Mouse (Mus musculus) limb, embryonic 10.5 days (tissue): ENCODE results near the gene Slc37a3. TPM values are rescaled to one million over a fixed set of nuclear protein-coding genes. Genes with fewer than 3 reads are reported as not detected.

Experiments used
- DNase-seq: peaks from one replicate; pipeline ENCODE4 v3.0.0-alpha.2; 2017; ENCODE audit warnings: low spot score
- H3K27ac ChIP-seq: fragments of 300-500 bp; sonication (generic); 2 replicates; pipeline ENCODE4 v1.5.1; 2016; ENCODE audit warnings: mild to moderate bottlenecking
- H3K27me3 ChIP-seq: fragments of 300-500 bp; sonication (generic); 2 replicates; pipeline ENCODE4 v1.6.1; 2016; ENCODE audit warnings: low read depth, mild to moderate bottlenecking; ENCODE audit not compliant: poor library complexity, severe bottlenecking
- H3K36me3 ChIP-seq: fragments of 300-500 bp; sonication (generic); 2 replicates; pipeline ENCODE4 v1.6.1; 2016; ENCODE audit warnings: mild to moderate bottlenecking, moderate library complexity
- H3K4me1 ChIP-seq: fragments of 300-500 bp; sonication (generic); 2 replicates; pipeline ENCODE4 v1.6.1; 2016
- H3K4me3 ChIP-seq: fragments of 300-500 bp; sonication (generic); 2 replicates; pipeline ENCODE4 v1.5.1; 2016; ENCODE audit warnings: mild to moderate bottlenecking, moderate library complexity
- H3K9me3 ChIP-seq: fragments of 300-500 bp; sonication (generic); replicated peaks from 2 replicates; pipeline ENCODE4 v1.6.1; 2016; ENCODE audit warnings: mild to moderate bottlenecking
- WGBS: fragments of 180-500 bp; shearing (Covaris S2); methylation state at CpG from one replicate; pipeline ENCODE4 v1.1.7; 2016; 5-methylcytosine and 5-hydroxymethylcytosine counted together
- polyA plus RNA-seq: library from polyadenylated mRNA; unstranded; fragments of >200 nt; fragmentation: Nextera tagmentation; extraction: Ambion mirVana; gene quantifications from 2 replicates; pipeline ENCODE4 v1.2.1, GENCODE M21; 2016

Slc37a3 gene
- polyA plus RNA-seq, 1 experiment from 2014 or later: 48.9 TPM

DNA sequence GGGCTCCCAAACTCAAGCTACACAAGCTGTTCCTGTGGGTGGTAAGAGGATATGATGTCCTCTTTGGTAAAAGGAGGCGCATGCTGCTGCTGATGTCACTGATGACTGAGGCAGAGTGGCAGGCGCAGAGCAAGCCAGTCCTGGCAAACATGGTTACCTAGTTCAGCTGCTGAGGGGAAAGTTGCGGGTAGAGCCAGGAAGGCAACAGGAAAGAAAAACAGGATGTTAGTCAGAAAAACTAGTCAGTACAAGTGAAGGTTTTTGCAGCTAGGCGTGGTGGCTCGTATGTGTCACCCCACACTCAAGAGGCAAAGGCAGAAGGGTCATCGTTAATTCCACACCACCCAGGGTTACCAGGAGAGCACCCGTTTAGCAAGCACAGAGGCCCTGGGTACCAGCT is 43.3 kb downstream of the Slc37a3 start:
- Histone ChIP-seq H3K27ac (no peak overlapping the region), H3K4me1 (no peaks in the 10 kb centered on the region), H3K4me3 (no peak overlapping the region), H3K9me3 (no peaks in the 10 kb centered on the region), H3K36me3 (peaks cover 61% of the 10 kb centered on the region), H3K27me3 (no peaks in the 10 kb centered on the region)
- WGBS: 92% methylated on average over 7 of the region's 7 CpGs
- no peak for DNase-seq

DNA sequence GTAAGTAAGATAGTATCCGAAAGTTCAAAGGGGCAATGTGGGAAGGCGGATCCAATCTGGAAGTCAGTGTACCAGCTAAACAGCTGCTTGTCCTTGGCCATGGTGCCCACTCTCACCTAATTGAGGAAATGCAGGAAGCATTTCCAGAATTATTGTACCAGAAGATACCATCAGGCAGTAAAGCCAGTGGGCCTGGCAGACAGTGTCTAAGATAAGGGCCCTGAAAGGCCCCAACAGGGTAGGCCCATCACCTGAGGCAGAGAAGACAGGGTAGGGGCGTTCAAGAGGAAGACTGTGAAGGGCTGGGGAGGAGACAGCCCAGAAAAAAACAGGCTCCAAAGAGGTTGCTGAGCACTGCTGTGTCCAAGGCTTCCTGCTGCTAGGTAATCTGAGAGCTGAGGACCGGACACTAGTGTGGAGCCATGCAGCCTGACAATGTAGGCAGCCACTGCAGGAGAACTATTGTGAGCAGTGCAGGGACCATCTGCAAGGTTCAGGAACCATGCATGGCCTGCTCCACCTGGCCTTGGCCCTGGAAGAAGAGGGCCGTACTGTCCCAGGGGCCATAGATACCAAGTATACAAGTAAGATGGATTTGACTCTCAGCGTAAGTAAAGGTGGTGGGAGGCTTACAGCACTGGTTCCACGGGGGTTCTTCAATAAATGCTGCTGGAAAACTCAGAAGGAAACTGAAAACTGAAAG is 45.3 kb downstream of the Slc37a3 start:
- no peaks in the 10 kb centered on the region for H3K9me3 ChIP-seq
- H3K4me1 ChIP-seq: no peaks in the 10 kb centered on the region
- H3K27ac ChIP-seq: no peak overlapping the region
- WGBS: 88% methylated on average over 7 of the region's 7 CpGs
- no peak overlapping the region for H3K4me3 ChIP-seq
- no peak for DNase-seq
- peaks cover 46% of the 10 kb centered on the region for H3K36me3 ChIP-seq
- no peaks in the 10 kb centered on the region for H3K27me3 ChIP-seq

DNA sequence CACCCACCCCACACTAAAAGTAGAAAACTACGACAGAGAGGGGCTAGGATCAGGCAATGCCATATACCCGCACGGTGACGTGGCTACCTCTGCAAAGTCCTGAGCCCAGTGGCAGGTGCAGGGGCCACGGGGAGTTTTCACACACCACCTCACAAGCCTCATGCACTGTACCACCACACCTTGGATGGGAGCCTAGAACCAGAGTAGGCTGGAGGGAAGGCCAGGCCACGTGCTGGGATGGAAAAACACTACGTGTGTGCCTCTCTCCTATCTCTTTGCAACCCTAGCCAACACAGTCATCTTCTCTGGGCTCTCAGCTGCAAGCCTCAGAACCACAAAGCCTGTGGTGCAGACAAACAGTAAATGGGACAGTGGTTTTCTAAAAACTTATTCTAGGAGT is 46.5 kb downstream of the Slc37a3 start:
- WGBS: 95% methylated on average over 7 of the region's 7 CpGs
- H3K4me3 ChIP-seq: no peak overlapping the region
- DNase-seq: no peak
- no peaks in the 10 kb centered on the region for H3K4me1 ChIP-seq
- H3K36me3 ChIP-seq: peaks cover 40% of the 10 kb centered on the region
- H3K27ac ChIP-seq: no peak overlapping the region
- H3K9me3 ChIP-seq: no peaks in the 10 kb centered on the region
- no peaks in the 10 kb centered on the region for H3K27me3 ChIP-seq

DNA sequence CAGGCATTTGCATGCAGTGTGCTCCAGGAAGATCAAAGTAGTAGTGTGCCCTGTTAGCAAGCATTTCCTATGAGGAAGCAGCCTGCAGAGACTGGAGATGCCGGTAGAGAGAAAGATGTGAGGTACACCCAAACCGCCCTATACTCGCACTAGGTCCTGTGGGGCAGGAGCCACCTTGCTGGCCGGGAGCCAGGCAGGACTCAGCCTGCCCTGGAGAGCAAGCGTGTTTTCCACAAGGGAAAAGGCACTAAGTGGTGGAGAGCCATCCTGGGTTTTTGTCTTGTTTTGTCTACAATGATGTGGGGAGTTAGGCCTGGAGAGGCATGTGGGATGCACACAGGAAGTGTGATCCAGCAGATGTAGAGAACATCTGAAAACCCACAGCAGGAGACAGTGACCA is 57.2 kb downstream of the Slc37a3 start:
- H3K4me3 ChIP-seq: no peak overlapping the region
- DNase-seq: no peak
- no peak overlapping the region for H3K27ac ChIP-seq
- H3K27me3 ChIP-seq: no peaks in the 10 kb centered on the region
- peaks cover 6% of the 10 kb centered on the region for H3K36me3 ChIP-seq
- 91% methylated on average over 5 of the region's 5 CpGs for WGBS
- no peaks in the 10 kb centered on the region for H3K9me3 ChIP-seq
- no peaks in the 10 kb centered on the region for H3K4me1 ChIP-seq

DNA sequence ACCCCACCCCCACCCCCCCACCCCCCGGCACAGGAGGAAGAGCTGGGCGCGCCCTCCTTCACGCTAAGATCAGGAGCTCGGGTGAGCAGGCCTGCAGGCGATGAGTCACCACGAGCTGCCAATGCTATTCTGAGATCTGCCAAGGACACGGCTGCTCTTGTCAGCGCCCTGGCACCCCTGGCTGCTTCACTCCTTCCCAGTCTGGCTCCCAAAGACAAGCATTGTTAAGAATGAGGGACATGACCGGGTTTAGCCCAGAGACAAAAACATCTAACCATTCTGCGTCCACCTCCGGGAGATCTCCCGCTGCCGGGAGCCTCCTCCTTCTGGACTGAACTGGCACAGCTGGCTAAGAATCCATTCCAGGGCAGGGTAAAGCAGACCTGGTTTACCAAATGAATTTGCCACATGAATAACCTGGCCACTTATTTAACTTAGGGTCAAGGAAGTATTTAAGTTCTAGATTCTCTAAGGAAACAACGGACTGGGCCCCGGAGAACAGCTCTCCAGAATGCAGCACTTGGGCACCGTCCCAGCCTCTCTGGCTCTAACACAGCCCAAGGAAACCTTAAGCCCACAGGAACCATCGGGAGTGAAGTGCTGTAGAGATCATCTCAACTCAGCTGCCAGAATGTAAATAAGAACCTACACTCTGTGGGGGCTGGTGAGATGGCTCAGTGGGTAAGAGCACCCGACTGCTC is 58.3 kb downstream of the Slc37a3 start:
- no peaks in the 10 kb centered on the region for H3K9me3 ChIP-seq
- DNase-seq: no peak
- WGBS: 81% methylated on average over 18 of the region's 19 CpGs
- H3K4me1 ChIP-seq: no peaks in the 10 kb centered on the region
- no peak overlapping the region; the same call in 1 of the 2 replicates for H3K27ac ChIP-seq
- 0 out of 2 replicates have a peak, but pooled peaks cover 2% of the 10 kb centered on the region for H3K36me3 ChIP-seq
- H3K27me3 ChIP-seq: no peaks in the 10 kb centered on the region
- no peak overlapping the region for H3K4me3 ChIP-seq

DNA sequence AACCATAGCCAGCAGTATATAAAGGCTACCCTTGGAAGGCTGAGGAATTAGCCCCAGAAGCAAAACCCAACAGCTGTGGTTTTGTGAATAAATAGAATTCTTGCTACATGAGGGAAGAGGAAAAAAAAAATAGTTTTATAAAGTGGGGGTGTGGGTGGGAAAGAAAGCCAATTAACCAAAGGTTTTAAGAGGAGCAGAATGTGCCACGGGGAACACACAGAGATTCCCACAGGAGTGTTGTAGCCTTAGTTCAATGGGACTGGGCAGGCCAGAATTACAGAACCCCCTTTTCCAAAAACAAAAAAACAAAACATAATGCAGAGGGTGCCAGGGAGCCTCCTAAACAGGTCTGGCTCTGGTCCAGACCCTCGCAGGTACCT is 58.9 kb downstream of the Slc37a3 start:
- H3K27ac ChIP-seq: no peak overlapping the region
- H3K9me3 ChIP-seq: no peaks in the 10 kb centered on the region
- no peak overlapping the region for H3K4me3 ChIP-seq
- DNase-seq: no peak
- no peaks in the 10 kb centered on the region for H3K27me3 ChIP-seq
- 91% methylated on average over 2 of the region's 2 CpGs for WGBS
- H3K36me3 ChIP-seq: 0 out of 2 replicates have a peak, but pooled peaks cover 2% of the 10 kb centered on the region
- no peaks in the 10 kb centered on the region for H3K4me1 ChIP-seq

DNA sequence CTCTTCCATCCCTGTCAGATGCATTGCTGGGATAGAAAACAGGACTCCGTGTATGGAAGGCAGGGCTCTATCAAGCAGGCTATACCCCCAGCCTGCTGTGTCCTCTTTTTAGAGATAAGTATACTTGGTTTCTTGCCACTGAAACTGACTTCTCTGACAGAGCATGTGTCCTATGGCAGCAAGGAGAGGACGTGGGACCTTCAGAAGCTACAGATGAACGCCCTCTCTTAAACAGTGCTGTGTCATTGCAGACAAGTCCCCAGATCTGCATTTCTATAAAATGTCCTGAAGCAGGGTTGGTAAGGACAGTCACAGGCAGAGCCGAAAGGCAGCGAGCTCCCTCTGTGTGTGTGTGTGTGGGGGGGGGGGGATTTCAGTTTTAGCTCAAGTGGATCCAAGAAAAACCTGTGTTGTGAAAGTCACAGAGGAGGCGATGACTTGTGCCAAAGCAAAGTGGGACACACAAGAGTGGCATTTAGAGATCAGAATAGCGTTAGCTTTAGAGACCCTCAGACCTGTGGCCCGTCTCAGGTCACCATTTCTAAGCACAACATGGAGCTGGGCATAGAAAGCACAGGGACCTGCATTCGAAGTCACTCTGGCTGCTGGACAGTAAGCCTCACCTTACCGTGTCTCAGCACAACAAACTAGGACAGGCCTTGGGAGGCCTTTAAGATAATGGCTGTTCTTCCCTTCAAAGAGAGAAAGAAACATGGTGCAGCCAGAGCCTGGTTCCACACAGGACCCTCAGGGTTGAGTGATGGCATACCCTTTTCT is 59.4 kb downstream of the Slc37a3 start:
- H3K4me1 ChIP-seq: no peaks in the 10 kb centered on the region
- no peak overlapping the region for H3K27ac ChIP-seq
- no peaks in the 10 kb centered on the region for H3K9me3 ChIP-seq
- no peak overlapping the region for H3K4me3 ChIP-seq
- no peak for DNase-seq
- 91% methylated on average over 10 of the region's 10 CpGs for WGBS
- H3K27me3 ChIP-seq: no peaks in the 10 kb centered on the region
- H3K36me3 ChIP-seq: no peaks in the 10 kb centered on the region

DNA sequence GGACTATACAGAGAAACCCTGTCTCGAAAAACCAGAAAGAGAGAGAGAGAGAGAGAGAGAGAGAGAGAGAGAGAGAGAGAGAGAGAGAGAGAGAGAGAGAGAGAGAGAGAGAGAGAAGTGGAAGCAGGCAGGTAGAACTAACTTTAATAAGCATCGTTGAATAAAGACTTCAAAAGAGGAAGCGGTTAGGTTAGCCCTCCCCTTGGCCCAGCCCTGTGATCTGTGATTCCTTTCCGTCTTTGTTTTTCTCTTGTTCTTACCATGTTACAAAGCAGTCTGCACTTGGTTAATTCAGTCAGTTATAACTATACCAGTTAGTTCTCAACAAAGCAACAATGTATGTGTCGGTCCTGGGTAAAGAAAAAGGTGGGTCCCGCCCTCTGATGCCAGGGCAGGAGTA is 61.4 kb downstream of the Slc37a3 start:
- Histone ChIP-seq H3K27me3 (no peaks in the 10 kb centered on the region), H3K4me1 (no peaks in the 10 kb centered on the region), H3K4me3 (no peak overlapping the region), H3K27ac (no peak overlapping the region), H3K36me3 (no peaks in the 10 kb centered on the region), H3K9me3 (no peaks in the 10 kb centered on the region)
- DNase-seq: no peak
- 89% methylated on average over 6 of the region's 6 CpGs for WGBS

DNA sequence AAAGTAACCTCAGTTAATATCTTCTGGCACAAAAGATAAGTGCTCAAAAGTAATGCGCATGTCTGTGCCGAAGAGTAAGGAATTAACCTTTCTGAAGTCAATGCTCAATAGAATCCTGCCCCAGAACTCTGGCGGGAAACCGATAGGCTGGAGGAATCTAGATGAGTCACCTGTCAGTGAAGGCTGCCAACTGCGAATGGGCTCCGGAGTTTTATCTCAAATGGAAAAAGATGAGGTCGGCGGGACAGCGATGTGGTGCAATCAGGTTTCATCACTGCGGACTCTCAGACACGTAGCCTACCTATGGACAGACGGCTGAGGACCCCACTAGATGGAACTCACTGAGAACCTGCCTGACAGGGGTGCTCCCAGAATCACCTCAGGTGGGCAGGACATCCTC is 63.0 kb downstream of the Slc37a3 start:
- H3K27ac ChIP-seq: no peak overlapping the region
- DNase-seq: no peak
- H3K9me3 ChIP-seq: no peaks in the 10 kb centered on the region
- H3K27me3 ChIP-seq: no peaks in the 10 kb centered on the region
- 0 out of 2 replicates have a peak, but pooled peaks cover 5% of the 10 kb centered on the region for H3K4me1 ChIP-seq
- H3K4me3 ChIP-seq: no peak overlapping the region
- 93% methylated on average over 12 of the region's 12 CpGs for WGBS
- H3K36me3 ChIP-seq: no peaks in the 10 kb centered on the region

DNA sequence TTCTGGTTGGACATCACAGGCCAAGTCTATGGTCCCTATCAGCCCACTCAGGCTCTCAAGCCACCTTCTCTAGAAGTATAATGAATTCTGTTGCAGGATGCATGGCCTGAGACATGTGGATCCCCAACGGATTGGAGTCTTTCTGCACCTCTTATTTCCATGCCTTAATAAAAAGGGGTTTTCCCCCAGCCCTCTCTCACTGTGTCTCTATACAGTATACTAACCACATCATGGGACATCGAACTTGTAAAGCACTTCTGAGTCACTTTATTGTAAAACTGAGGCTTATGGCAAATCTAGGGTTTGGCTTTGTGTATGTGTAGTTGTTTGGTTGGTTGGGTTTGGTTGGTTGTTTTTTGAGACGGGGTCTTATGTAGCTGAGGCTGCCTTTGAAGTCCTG is 65.7 kb downstream of the Slc37a3 start:
- Histone ChIP-seq H3K36me3 (no peaks in the 10 kb centered on the region), H3K4me3 (no peak overlapping the region), H3K4me1 (0 out of 2 replicates have a peak, but pooled peaks cover 5% of the 10 kb centered on the region), H3K27me3 (no peaks in the 10 kb centered on the region), H3K27ac (no peak overlapping the region), H3K9me3 (no peaks in the 10 kb centered on the region)
- 91% methylated on average over 3 of the region's 3 CpGs for WGBS
- no peak for DNase-seq

DNA sequence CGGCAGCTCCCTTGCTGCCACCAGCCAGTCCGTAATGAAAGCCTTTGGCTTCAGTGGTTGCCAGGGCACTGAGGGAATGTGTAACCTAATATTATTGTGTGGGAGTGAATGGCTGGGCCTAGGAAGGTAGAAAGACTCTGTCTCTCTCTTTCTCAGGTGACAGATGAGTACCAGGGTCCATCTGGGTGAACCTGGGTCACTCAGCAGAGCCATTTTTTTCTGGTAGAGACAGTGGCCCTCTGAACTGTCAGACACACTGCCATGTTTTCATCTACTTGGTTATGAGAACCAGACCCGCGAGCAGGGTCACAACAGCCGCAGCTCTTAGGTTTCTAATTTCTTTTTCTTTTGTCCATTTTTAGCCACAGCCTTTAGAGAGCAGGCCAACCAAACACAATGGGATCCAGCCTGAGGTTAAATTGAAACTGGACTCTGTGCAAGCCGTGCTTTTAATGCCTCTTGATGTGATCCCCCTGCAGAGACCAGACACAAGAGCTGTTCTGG is 73.1 kb downstream of the Slc37a3 start:
- peak; percentile 40 for DNase-seq
- Histone ChIP-seq H3K27me3 (no peaks in the 10 kb centered on the region), H3K36me3 (no peaks in the 10 kb centered on the region), H3K4me1 (peaks cover 25% of the 10 kb centered on the region), H3K27ac (peak overlapping the region; percentile 65), H3K4me3 (no peak overlapping the region), H3K9me3 (no peaks in the 10 kb centered on the region)
- 46% methylated on average over 6 of the region's 6 CpGs for WGBS

DNA sequence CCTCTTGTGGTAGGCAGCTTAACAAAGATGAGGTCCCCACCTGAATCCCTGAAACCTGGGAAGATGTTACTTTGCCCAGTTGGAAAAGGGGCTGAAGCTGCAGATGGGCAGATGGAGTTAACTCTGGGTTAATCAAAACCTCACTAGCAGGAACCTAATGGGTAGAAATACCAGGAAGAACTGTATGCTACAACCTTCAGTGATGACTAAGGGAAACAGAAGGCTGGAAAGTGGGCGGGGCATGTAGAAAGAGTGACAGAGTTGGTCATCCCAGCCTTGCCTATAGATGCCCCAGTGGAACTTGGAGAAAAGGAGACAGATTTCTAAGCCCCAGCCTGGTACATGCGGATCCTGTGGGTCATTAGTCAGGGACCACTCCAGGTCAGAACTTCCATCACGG is 76.0 kb downstream of the Slc37a3 start:
- Histone ChIP-seq H3K4me1 (peaks cover 25% of the 10 kb centered on the region), H3K27ac (no peak overlapping the region), H3K36me3 (no peaks in the 10 kb centered on the region), H3K9me3 (no peaks in the 10 kb centered on the region), H3K4me3 (no peak overlapping the region), H3K27me3 (no peaks in the 10 kb centered on the region)
- no peak for DNase-seq
- 80% methylated on average over 3 of the region's 3 CpGs for WGBS

DNA sequence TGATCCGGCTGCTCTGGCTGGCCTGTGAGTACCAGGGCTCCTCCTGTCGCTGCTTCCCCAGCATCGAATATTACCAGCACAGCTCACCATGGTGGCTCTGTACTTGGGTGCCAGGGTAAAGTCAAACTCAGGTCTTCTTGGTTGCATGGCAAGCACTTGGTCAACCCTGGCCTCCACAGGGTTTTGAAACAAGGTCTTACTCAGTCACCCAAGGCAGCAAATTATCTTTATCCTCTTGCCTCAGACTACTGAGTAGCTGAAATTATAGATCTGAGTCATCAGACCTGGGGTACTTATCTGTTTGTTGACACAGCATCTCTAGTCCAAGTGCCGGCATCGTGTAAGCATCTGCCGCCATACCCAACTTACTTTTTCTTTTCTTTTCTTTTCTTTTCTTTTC is 80.4 kb downstream of the Slc37a3 start:
- WGBS: 92% methylated on average over 6 of the region's 6 CpGs
- H3K9me3 ChIP-seq: no peaks in the 10 kb centered on the region
- H3K4me3 ChIP-seq: no peak overlapping the region
- no peaks in the 10 kb centered on the region for H3K36me3 ChIP-seq
- no peak overlapping the region for H3K27ac ChIP-seq
- H3K27me3 ChIP-seq: no peaks in the 10 kb centered on the region
- no peak for DNase-seq
- peaks cover 12% of the 10 kb centered on the region for H3K4me1 ChIP-seq
